Mouse (Mus musculus): Measurements from ENCODE around the gene Suclg2.

DNA sequence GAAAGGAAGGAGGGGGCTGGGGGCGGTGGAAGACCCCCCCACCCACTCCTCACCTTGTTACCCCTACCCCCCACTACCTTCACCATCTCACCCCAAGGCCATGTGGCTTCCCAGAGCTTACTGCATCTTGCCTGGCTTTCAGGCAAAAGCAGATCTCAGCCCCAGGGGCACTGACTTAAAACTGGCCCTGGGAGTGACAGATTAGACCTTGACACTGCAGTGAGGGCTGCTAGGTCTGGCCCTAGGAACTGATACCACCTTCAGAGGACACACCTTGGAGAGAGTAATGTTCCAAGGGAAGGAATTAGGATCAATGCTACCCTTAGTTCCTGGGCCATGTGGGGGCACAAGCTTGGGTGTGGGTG, 351 bp upstream of the Suclg2 start:
- TF ChIP-seq CTCF (conservative IDR thresholded peaks at IDR 0.05; ENCODE audit: low read length) (no peak), POU5F1 (IDR thresholded peaks at IDR 0.05; ENCODE audit: borderline replicate concordance, low read length) (no peak)

All from E14TG2a.4 (cell line).